Mouse (Mus musculus): ENCODE measurements around the gene Psmb2. TPM values are rescaled to one million over a fixed set of nuclear protein-coding genes. Genes with fewer than 3 reads are reported as not detected.

Gene Psmb2
- total and polyA plus RNA-seq, 3 experiments: 201 to 433 TPM; not detected in 1

DNA sequence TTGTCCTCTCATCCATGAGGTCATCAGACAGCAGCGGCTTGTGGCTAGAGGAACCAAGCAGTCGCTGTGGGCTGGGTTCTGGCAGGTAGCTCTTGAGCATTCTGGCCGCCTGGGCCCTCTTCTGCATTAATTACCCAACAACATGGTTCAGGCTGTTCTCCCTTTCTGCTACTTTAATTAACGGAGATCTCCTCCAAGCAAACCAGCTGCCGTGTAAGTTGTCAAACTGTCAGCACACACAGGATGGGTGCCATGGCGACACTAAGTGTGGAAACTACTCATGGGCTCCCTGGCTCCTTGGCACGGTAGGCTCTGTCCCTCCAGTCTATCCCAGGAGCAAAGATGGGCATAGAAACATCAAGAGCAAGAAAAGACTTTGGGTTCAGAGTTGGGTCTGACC is 38.1 kb upstream of the Psmb2 start:
- Histone ChIP-seq H3K9me3 (replicated peaks; ENCODE audit: insufficient read depth, low read length) (no peaks in the 10 kb centered on the region), H3K36me3 (ENCODE audit: control insufficient read depth in 1 of 2, insufficient read depth in 2 of 2, low read length in 2 of 2) (no peaks in the 10 kb centered on the region), H3K27ac (ENCODE audit: control insufficient read depth, low read depth, low read length) (no peak overlapping the region), H3K4me3 (ENCODE audit: control insufficient read depth in 1 of 2, insufficient read depth in 1 of 2, low read depth in 2 of 2, low read length in 2 of 2) (no peak overlapping the region), H3K79me2 (ENCODE audit: control insufficient read depth, insufficient read depth, low read length, poor library complexity) (no peaks in the 10 kb centered on the region), H3K9ac (ENCODE audit: control insufficient read depth, low read depth, low read length, poor library complexity, severe bottlenecking) (no peak overlapping the region), H3K4me1 (ENCODE audit: control insufficient read depth in 1 of 2, insufficient read depth in 2 of 2, low read length in 2 of 2) (no peaks in the 10 kb centered on the region), H3K27me3 (ENCODE audit: control insufficient read depth in 1 of 2, insufficient read depth in 2 of 2, low read length in 2 of 2) (peaks cover 2 to 14% of the 10 kb centered on the region in 2 experiments)
- no peak for TF ChIP-seq BHLHE40 (IDR thresholded peaks at IDR 0.05; ENCODE audit: borderline replicate concordance, low read depth, low read length)
- no peak for TF ChIP-seq TBP (IDR thresholded peaks at IDR 0.05; ENCODE audit: low read depth, low read length)
- TF ChIP-seq MAFK (IDR thresholded peaks at IDR 0.05; ENCODE audit: borderline replicate concordance, low read depth, low read length): no peak
- no peak for TF ChIP-seq MYB (IDR thresholded peaks at IDR 0.05; ENCODE audit: low read depth, low read length)
- TF ChIP-seq ETS1 (IDR thresholded peaks at IDR 0.05; ENCODE audit: low read depth, low read length): no peak
- TF ChIP-seq NELFE (IDR thresholded peaks at IDR 0.05; ENCODE audit: low read depth, low read length): no peak
- TF ChIP-seq SMC3 (IDR thresholded peaks at IDR 0.05; ENCODE audit: low read depth, low read length): no peak
- no peak for TF ChIP-seq ZMIZ1 (IDR thresholded peaks at IDR 0.05; ENCODE audit: low read depth, low read length)
- TF ChIP-seq POLR2AphosphoS2 (IDR thresholded peaks at IDR 0.05; ENCODE audit: low read length): no peak
- TF ChIP-seq MEF2A (IDR thresholded peaks at IDR 0.05; ENCODE audit: extremely low read depth, insufficient replicate concordance, low read depth, low read length, poor library complexity, severe bottlenecking): no peak
- no peak for TF ChIP-seq SIN3A (IDR thresholded peaks at IDR 0.05; ENCODE audit: low read length)
- no peak for TF ChIP-seq HCFC1 (IDR thresholded peaks at IDR 0.05; ENCODE audit: low read depth, low read length)
- TF ChIP-seq ELF1 (IDR thresholded peaks at IDR 0.05; ENCODE audit: low read depth, low read length): no peak
- no peak for TF ChIP-seq ZNF384 (IDR thresholded peaks at IDR 0.05; ENCODE audit: low read depth, low read length)
- no peak for TF ChIP-seq EP300 (IDR thresholded peaks at IDR 0.05; ENCODE audit: low read depth in 1 of 2, low read length in 2 of 2)
- TF ChIP-seq TCF12 (IDR thresholded peaks at IDR 0.05; ENCODE audit: low read depth, low read length): no peak
- no peak for TF ChIP-seq KAT2A (conservative IDR thresholded peaks at IDR 0.05; ENCODE audit: low read depth, low read length)
- no peak for TF ChIP-seq NRF1 (IDR thresholded peaks at IDR 0.05; ENCODE audit: insufficient read depth, low read depth, low read length, poor library complexity, severe bottlenecking)
- TF ChIP-seq USF1 (IDR thresholded peaks at IDR 0.05; ENCODE audit: low read depth, low read length): no peak
- DNase-seq (ENCODE audit: low read depth, low spot score): no peak

DNA sequence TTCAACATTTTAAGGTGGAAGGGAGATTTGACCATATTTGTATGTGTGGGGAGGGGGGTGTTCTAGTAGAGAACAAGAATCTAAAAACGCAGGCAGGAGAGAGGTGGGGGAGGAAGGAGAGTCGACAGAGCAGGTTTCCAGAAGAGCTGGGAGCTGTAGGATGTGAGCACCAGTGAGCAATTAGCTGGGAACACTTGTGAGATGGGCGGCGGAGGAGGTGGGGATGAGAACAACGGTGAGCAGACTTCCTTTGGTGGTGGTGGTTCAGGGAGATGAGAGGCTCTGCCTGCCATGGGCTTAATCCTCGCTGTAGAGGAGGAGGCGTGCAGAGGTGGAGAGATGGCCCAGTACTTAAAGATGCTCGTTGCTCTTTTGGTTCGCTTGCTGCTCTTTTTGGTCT is 35.5 kb upstream of the Psmb2 start:
- H3K9ac ChIP-seq (ENCODE audit: control insufficient read depth, low read depth, low read length, poor library complexity, severe bottlenecking): no peak overlapping the region
- no peak overlapping the region for H3K27ac ChIP-seq (ENCODE audit: control insufficient read depth, low read depth, low read length)
- peaks cover 0 to 11% of the 10 kb centered on the region in 2 experiments; a peak in 3 of 4 replicates for H3K27me3 ChIP-seq (ENCODE audit: control insufficient read depth in 1 of 2, insufficient read depth in 2 of 2, low read length in 2 of 2)
- no peaks in the 10 kb centered on the region for H3K36me3 ChIP-seq (ENCODE audit: control insufficient read depth in 1 of 2, insufficient read depth in 2 of 2, low read length in 2 of 2)
- H3K9me3 ChIP-seq (replicated peaks; ENCODE audit: insufficient read depth, low read length): no peaks in the 10 kb centered on the region
- no peaks in the 10 kb centered on the region for H3K4me1 ChIP-seq (ENCODE audit: control insufficient read depth in 1 of 2, insufficient read depth in 2 of 2, low read length in 2 of 2)
- H3K79me2 ChIP-seq (ENCODE audit: control insufficient read depth, insufficient read depth, low read length, poor library complexity): no peaks in the 10 kb centered on the region
- TF ChIP-seq ETS1 (IDR thresholded peaks at IDR 0.05; ENCODE audit: low read depth, low read length) (no peak), ZMIZ1 (IDR thresholded peaks at IDR 0.05; ENCODE audit: low read depth, low read length) (no peak), USF2 (IDR thresholded peaks at IDR 0.05; ENCODE audit: borderline replicate concordance in 1 of 2, insufficient read depth in 1 of 2, low read depth in 1 of 2, low read length in 2 of 2) (no peak), POLR2A (IDR thresholded peaks at IDR 0.05; ENCODE audit: control insufficient read depth in 1 of 2, insufficient read depth in 1 of 2, low read depth in 1 of 2, low read length in 2 of 2, poor library complexity in 1 of 2) (no peak), GATA1 (IDR thresholded peaks at IDR 0.05; ENCODE audit: low read depth, low read length) (no peak), SMC3 (IDR thresholded peaks at IDR 0.05; ENCODE audit: low read depth, low read length) (no peak), POLR2AphosphoS2 (IDR thresholded peaks at IDR 0.05; ENCODE audit: low read length) (no peak), TBP (IDR thresholded peaks at IDR 0.05; ENCODE audit: low read depth, low read length) (no peak), JUND (IDR thresholded peaks at IDR 0.05; ENCODE audit: low read depth, low read length) (no peak), CHD2 (IDR thresholded peaks at IDR 0.05; ENCODE audit: low read length) (no peak), TCF12 (IDR thresholded peaks at IDR 0.05; ENCODE audit: low read depth, low read length) (no peak), MAFK (IDR thresholded peaks at IDR 0.05; ENCODE audit: borderline replicate concordance, low read depth, low read length) (no peak), MAX (IDR thresholded peaks at IDR 0.05; ENCODE audit: low read length) (no peak), NRF1 (IDR thresholded peaks at IDR 0.05; ENCODE audit: insufficient read depth, low read depth, low read length, poor library complexity, severe bottlenecking) (no peak), BHLHE40 (IDR thresholded peaks at IDR 0.05; ENCODE audit: borderline replicate concordance, low read depth, low read length) (no peak), E2F4 (IDR thresholded peaks at IDR 0.05; ENCODE audit: borderline replicate concordance, low read depth, low read length) (no peak), TAL1 (IDR thresholded peaks at IDR 0.05; ENCODE audit: low read length) (no peak), MEF2A (IDR thresholded peaks at IDR 0.05; ENCODE audit: extremely low read depth, insufficient replicate concordance, low read depth, low read length, poor library complexity, severe bottlenecking) (no peak), KAT2A (conservative IDR thresholded peaks at IDR 0.05; ENCODE audit: low read depth, low read length) (no peak), MYC (IDR thresholded peaks at IDR 0.05; ENCODE audit: low read depth, low read length) (no peak)
- DNase-seq (ENCODE audit: low read depth, low spot score): no peak
- no peak overlapping the region for H3K4me3 ChIP-seq (ENCODE audit: control insufficient read depth in 1 of 2, insufficient read depth in 1 of 2, low read depth in 2 of 2, low read length in 2 of 2)

All from MEL (cell line).